Mouse (Mus musculus) forebrain, postnatal 0 days (tissue): ENCODE results near the gene Cxcr6. TPM values are rescaled to one million over a fixed set of nuclear protein-coding genes. Genes with fewer than 3 reads are reported as not detected.
A peak's percentile ranks its signal among the peaks of the same experiment; 100 is the strongest.
"Not testable (repeated sequence)": the region's sequence is repeated elsewhere in the genome, so short reads cannot be mapped to it uniquely, and the experiment has no call there.

Experiments
- ATAC-seq: fragments of 200-750 bp; cut with Nextera tagmentation; 2 replicates; pipeline ENCODE4 v1.8.0; 2017; ENCODE audit warnings: mild to moderate bottlenecking, moderate library complexity
- DNase-seq: peaks from one replicate; pipeline ENCODE4 v3.0.0-alpha.2; 2015
- H3K27ac ChIP-seq: fragments of 300-500 bp; sonication (generic); 2 replicates; pipeline ENCODE4 v1.5.1; 2014; ENCODE audit warnings: low read depth, mild to moderate bottlenecking, antibody characterized with exemption, low read length, moderate library complexity, mixed read lengths
- H3K27me3 ChIP-seq: fragments of 300-500 bp; sonication (generic); 2 replicates; pipeline ENCODE4 v1.6.1; 2014; ENCODE audit warnings: mild to moderate bottlenecking, low read length, mixed read lengths; ENCODE audit not compliant: insufficient read depth
- H3K36me3 ChIP-seq: fragments of 300-500 bp; sonication (generic); 2 replicates; pipeline ENCODE4 v1.6.1; 2014; ENCODE audit warnings: mild to moderate bottlenecking, moderate library complexity; ENCODE audit not compliant: insufficient read depth
- H3K4me1 ChIP-seq: fragments of 300-500 bp; sonication (generic); 2 replicates; pipeline ENCODE4 v1.6.1; 2014; ENCODE audit warnings: antibody characterized with exemption; ENCODE audit not compliant: insufficient read depth
- H3K4me2 ChIP-seq: fragments of 300-500 bp; sonication (generic); 2 replicates; pipeline ENCODE4 v1.6.1; 2014; ENCODE audit warnings: low read depth, mild to moderate bottlenecking, moderate library complexity
- H3K4me3 ChIP-seq: fragments of 300-500 bp; sonication (generic); 2 replicates; pipeline ENCODE4 v1.5.1; 2014; ENCODE audit warnings: low read depth, low read length, mixed read lengths
- H3K9ac ChIP-seq: fragments of 300-500 bp; sonication (generic); 2 replicates; pipeline ENCODE4 v1.6.1; 2014; ENCODE audit warnings: mild to moderate bottlenecking
- H3K9me3 ChIP-seq: fragments of 300-500 bp; sonication (generic); 2 replicates; pipeline ENCODE4 v1.6.1; 2016; ENCODE audit warnings: low read length
- CTCF ChIP-seq: sonication (generic); IDR thresholded peaks from 2 replicates; pipeline ENCODE4 v1.5.1; 2016; ENCODE audit warnings: antibody characterized with exemption, control low read depth, low read depth
- WGBS: fragments of 180-500 bp; shearing (Covaris S2); extraction: QIAGEN DNeasy Blood & Tissue Kit; methylation state at CpG from one replicate; pipeline ENCODE4 v1.1.7; 2014; 5-methylcytosine and 5-hydroxymethylcytosine counted together
- polyA plus RNA-seq: library from polyadenylated mRNA; unstranded; fragments of >200 nt; fragmentation: Nextera tagmentation; extraction: Ambion mirVana; gene quantifications from 2 replicates; pipeline ENCODE4 v1.2.1, GENCODE M21; 2015
- total RNA-seq: library from RNA; depleted of rRNA; stranded (reverse); fragments of >200 nt; gene quantifications from 2 replicates; pipeline ENCODE4 v1.2.3, GENCODE M21; 2014

Cxcr6 gene
- total and polyA plus RNA-seq, 2 experiments from 2014 or later, result not detected

- H3K9ac ChIP-seq, result no peak overlapping the region
- H3K36me3 ChIP-seq, result no peaks in the 10 kb centered on the region
- no peaks in the 10 kb centered on the region for H3K9me3 ChIP-seq
- WGBS, result 90% methylated on average over 3 of the region's 3 CpGs
- H3K27ac ChIP-seq, result no peak overlapping the region
- H3K4me3 ChIP-seq, result no peak overlapping the region
- no peak overlapping the region for H3K4me2 ChIP-seq
- no peak for TF ChIP-seq CTCF
- H3K27me3 ChIP-seq, result no peaks in the 10 kb centered on the region
- H3K4me1 ChIP-seq, result no peaks in the 10 kb centered on the region
- no peak for ATAC-seq
- no peak for DNase-seq
These were observed 39.3 kb upstream of the Cxcr6 start for GRCm38 (mm10) chr9:123766996-123767395.

GRCm38 (mm10) chr9:123768443-123768842, 37.8 kb upstream of the Cxcr6 start:
- Histone ChIP-seq H3K4me1 (no peaks in the 10 kb centered on the region), H3K4me2 (no peak overlapping the region), H3K9ac (no peak overlapping the region), H3K27ac (no peak overlapping the region), H3K9me3 (no peaks in the 10 kb centered on the region), H3K27me3 (no peaks in the 10 kb centered on the region), H3K4me3 (no peak overlapping the region), H3K36me3 (no peaks in the 10 kb centered on the region)
- ATAC-seq, result no peak
- no peak for DNase-seq
- WGBS, result 94% methylated on average over 1 of the region's 1 CpGs
- TF ChIP-seq CTCF, result no peak

DNA sequence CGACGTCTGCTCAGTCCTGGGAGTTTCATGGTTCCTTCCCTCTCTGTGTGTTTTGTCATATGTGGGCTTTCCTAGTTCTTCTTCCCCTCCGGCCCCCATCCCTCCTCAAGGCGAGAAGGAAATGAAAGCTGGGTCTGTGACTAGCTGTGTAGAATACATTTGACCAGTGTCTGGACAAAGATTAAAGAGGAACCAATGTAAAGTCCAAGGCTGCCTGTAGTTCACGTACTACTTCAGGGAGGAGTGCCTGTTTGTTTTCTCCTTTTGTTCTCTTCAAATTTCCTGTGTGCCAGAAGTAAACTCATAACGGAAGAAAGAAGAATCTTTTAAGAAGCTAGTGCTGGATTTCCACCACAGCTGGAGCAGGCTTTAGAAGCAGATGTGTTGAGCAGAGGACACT, 36.7 kb upstream of the Cxcr6 start:
- 67% methylated on average over 6 of the region's 6 CpGs for WGBS

DNA sequence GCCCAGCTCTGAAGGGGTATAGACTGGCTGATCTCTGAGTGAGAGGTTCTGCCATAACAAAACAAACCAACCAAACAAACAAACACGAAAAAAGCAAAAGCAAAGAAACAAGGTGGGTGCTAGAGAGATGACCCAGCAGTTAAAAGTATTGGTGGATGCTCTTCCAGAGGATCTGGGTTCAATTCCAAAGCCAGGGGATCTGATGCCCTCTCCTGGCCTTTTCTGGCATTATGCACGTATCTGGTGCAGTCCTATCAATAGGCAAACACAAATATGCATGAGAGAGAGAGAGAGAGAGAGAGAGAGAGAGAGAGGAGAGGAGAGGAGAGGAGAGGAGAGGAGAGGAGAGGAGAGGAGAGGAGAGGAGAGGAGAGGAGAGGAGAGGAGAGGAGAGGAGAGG, 33.0 kb upstream of the Cxcr6 start:
- 0 out of 2 replicates have a peak, but pooled peaks have one; percentile 4 for TF ChIP-seq CTCF
- WGBS, result 37% methylated on average over 2 of the region's 2 CpGs
- ATAC-seq, result not testable (repeated sequence)

More for the DNA sequence above, 36.7 kb upstream of the Cxcr6 start:
- Histone ChIP-seq H3K4me1 (no peaks in the 10 kb centered on the region), H3K27me3 (no peaks in the 10 kb centered on the region), H3K4me2 (no peak overlapping the region), H3K9me3 (no peaks in the 10 kb centered on the region), H3K4me3 (no peak overlapping the region), H3K9ac (no peak overlapping the region), H3K36me3 (no peaks in the 10 kb centered on the region), H3K27ac (no peak overlapping the region)
- DNase-seq (no peak), ATAC-seq (no peak)
- TF ChIP-seq CTCF, result no peak

DNA sequence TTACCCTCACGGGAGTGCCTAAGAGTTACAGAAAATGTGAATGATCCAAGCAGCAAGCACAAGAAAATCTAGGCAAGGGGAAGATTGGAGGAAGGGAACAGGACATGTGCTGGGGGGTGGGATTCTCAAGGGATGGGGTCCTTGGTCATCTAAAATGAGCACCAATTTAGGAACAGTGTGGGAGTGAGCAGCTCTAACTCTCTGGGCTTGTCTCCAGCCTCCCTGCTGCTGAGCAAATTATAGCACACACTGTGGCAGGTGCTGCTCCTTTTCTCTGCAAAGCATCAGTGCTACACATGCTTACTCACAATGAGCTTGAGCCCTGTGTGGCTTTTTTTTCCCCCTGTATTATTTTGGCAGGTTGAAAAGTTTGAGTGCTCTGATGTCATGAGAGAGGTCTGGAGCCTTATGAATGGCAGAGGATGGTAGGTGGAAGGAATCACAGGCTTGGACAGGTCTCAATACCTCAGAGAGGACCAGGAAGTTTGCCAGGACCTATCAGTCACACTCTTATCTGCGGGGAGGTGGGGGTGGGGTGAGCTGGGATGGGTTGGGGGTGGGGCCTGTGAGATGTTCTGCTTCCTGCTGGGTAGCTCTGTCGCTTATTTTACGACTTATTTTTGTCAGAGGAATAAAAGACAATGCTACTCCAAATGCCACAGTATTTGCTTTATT, 17.3 kb upstream of the Cxcr6 start:
- no peak for ATAC-seq
- no peak for TF ChIP-seq CTCF
- no peaks in the 10 kb centered on the region for H3K27me3 ChIP-seq
- H3K27ac ChIP-seq, result no peak overlapping the region
- DNase-seq, result peak; percentile 1
- no peaks in the 10 kb centered on the region for H3K9me3 ChIP-seq
- H3K9ac ChIP-seq, result no peak overlapping the region
- H3K36me3 ChIP-seq, result peaks cover 35% of the 10 kb centered on the region
- H3K4me1 ChIP-seq, result no peaks in the 10 kb centered on the region
- H3K4me3 ChIP-seq, result no peak overlapping the region
- WGBS, result 73% methylated on average over 4 of the region's 4 CpGs
- H3K4me2 ChIP-seq, result no peak overlapping the region

More for the DNA sequence above, 33.0 kb upstream of the Cxcr6 start:
- not testable (repeated sequence) for H3K9me3 ChIP-seq, H3K36me3 ChIP-seq, H3K4me3 ChIP-seq, DNase-seq, H3K4me2 ChIP-seq, H3K27me3 ChIP-seq, H3K4me1 ChIP-seq, H3K27ac ChIP-seq, H3K9ac ChIP-seq

GRCm38 (mm10) chr9:123796174-123796573, 10.1 kb upstream of the Cxcr6 start:
- peak; percentile 61 for DNase-seq
- no peaks in the 10 kb centered on the region for H3K4me1 ChIP-seq
- WGBS, result 73% methylated on average over 3 of the region's 3 CpGs
- no peak overlapping the region for H3K9ac ChIP-seq
- peak; percentile 77 for TF ChIP-seq CTCF
- no peak overlapping the region for H3K27ac ChIP-seq
- H3K4me3 ChIP-seq, result no peak overlapping the region
- no peak overlapping the region for H3K4me2 ChIP-seq
- peak; percentile 59 for ATAC-seq
- peaks cover 64% of the 10 kb centered on the region for H3K36me3 ChIP-seq
- H3K9me3 ChIP-seq, result no peaks in the 10 kb centered on the region
- H3K27me3 ChIP-seq, result no peaks in the 10 kb centered on the region

GRCm38 (mm10) chr9:123801527-123801926, 4.7 kb upstream of the Cxcr6 start:
- TF ChIP-seq CTCF, result no peak
- H3K9ac ChIP-seq, result no peak overlapping the region
- no peak for ATAC-seq
- H3K9me3 ChIP-seq, result no peaks in the 10 kb centered on the region
- WGBS, result 100% methylated on average over 1 of the region's 1 CpGs
- no peak overlapping the region for H3K4me2 ChIP-seq
- H3K27ac ChIP-seq, result no peak overlapping the region
- H3K4me1 ChIP-seq, result no peaks in the 10 kb centered on the region
- H3K27me3 ChIP-seq, result no peaks in the 10 kb centered on the region
- H3K4me3 ChIP-seq, result no peak overlapping the region
- DNase-seq, result no peak
- peaks cover 35% of the 10 kb centered on the region for H3K36me3 ChIP-seq
